Mouse (Mus musculus) adrenal gland (tissue): ENCODE data around the gene Dpp4.

ENCODE experiments used
- intact Hi-C: fragments of 180-260 bp; cut with DNase I; formaldehyde crosslinking; loops from one replicate; pipeline ENCODE4 v1.15.1; 2025

Gene Dpp4

DNA sequence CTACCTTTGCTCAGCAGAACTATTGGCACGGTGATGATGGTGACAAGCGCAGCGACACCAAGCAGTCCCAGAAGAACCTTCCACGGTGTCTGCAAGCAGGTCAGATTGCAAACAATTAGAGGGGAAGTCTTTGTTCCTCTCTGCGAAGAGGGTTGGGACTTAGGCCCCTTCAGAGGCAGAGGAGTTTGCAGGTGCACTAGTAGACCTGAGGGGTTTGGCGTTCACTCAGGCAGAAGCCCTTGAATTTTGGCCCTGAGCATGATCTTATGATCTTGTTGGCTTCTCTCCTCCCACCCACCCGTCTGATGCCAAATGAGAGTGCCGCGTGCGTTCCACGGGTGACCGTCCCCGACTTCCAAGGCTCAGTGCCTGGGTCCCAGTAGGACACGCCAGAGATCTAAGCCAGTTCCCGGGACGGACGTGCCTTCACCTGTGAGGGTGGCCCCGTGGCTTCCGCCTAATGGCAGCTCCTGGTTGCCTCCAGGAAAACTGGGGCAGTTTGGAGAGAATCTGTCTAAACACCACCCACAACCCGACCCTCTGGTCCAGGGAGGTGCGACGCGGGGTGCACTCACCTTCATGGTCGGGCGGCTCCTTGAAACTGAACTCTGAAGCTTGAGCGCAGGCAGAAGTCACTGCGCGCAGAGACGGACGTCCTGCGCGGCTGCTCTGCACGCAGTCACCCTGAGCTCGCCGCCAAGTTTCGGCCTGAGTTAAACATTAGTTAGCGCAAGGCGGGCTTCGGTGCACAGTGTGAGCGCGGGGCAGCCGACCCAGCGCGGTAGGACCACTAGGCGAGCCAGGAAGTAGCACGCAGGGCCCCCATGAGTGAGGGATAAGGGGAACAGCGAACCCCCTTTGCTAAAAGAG, 585 bp downstream of the Dpp4 start:
- intact Hi-C loops: no loop called here

GRCm38 (mm10) chr2:62408701-62409201, 3.3 kb downstream of the Dpp4 start:
- intact Hi-C loops: no loop called here

DNA sequence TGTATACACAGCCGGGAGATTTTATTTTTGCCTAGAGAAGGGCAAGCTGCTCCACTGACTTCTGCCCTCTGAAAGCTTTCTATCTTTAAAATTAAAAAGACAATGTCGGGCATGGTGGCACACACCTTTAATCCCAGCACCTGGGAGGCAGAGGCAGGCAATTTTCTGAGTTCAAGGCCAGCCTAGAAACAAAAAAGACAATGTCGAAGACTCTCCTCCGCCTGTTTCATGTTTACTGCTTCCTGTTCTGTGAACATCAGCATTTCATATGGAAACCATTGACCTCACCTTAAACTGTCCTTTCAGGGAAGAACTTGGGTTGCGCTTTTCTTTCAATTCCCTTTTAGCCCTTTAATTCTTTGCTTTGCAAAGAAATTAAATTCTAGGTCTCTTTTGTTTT, 3.8 kb downstream of the Dpp4 start:
- intact Hi-C loops: no loop called here

DNA sequence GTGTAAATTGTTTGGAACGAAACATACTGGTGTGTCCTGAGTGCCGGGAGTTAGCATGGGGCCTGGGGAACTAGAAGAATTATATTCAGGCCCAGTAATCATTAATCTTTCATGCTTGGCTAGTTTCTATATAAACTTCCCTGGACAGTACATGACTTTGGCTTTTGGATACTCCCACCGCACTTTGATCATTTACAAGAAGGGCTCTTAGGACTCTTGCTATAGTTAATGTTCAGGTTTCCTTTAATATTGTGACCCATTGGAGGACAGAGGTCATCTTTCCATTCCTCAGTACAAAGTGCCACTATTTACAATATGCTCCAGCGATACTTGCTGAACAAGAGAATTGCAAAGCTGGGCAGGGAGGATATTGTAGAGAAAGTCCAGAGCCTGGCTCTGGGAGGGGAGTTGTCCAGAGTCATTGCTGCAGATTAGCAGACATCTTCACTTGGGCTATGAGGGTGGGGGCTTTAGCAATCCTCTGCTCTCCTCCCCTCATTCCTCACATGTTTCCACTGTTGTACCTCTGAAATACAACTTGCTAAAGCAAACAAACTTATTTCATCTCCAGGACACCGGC, 8.4 kb downstream of the Dpp4 start:
- intact Hi-C loops: no loop called here

GRCm38 (mm10) chr2:62401011-62401410, 11.0 kb downstream of the Dpp4 start:
- intact Hi-C loops: no loop called here

- intact Hi-C loops: no loop called here
These were observed 12.2 kb downstream of the Dpp4 start for GRCm38 (mm10) chr2:62399832-62400231.

GRCm38 (mm10) chr2:62399361-62399760, 12.7 kb downstream of the Dpp4 start:
- intact Hi-C loops: no loop called here

- intact Hi-C loops: no loop called here
These were observed 13.7 kb downstream of the Dpp4 start for GRCm38 (mm10) chr2:62398115-62398875.

- intact Hi-C loops: no loop called here
These were observed 14.4 kb downstream of the Dpp4 start for GRCm38 (mm10) chr2:62397661-62398060.

DNA sequence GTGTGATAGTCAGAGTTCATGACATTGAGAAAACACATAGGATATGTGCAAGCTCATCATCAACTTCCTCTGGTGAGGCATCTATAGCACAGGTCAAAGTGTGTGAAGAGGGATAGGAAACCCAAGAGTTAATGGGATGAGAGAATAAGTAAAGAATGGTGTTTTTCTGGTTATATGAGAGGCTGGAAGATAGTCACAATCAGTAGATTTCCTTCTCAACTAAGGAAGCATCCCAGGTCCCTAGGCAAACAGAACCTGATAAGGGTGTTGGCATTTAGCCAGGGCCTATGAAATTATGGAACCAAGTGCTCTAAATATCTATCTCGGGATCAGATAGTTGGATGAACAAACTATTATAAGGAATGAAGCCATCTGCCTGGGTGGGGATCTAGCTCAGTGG, 15.2 kb downstream of the Dpp4 start:
- intact Hi-C loops: no loop called here

- intact Hi-C loops: no loop called here
These were observed 17.2 kb downstream of the Dpp4 start for GRCm38 (mm10) chr2:62394800-62395199.

DNA sequence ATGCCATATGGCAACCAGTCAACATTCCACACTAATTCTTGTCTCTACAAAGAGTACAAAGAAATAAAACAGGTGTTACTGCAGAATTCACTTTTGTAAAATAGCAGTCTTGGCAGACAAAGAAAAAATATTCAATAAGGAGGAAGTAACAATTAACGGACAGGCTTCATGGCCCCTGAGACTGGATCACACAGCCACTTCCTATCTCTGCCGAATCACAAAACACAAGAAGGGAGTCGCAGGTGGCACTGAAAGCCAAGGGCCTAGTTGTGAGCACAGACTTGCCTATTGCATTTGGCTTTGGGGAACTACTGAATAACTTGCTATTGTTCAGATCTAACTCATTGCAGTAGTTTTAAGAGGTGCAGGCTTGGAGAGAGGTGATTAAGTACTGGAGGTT, 19.9 kb downstream of the Dpp4 start:
- intact Hi-C loops: no loop called here

- intact Hi-C loops: no loop called here
These were observed 21.0 kb downstream of the Dpp4 start for GRCm38 (mm10) chr2:62390961-62391461.

DNA sequence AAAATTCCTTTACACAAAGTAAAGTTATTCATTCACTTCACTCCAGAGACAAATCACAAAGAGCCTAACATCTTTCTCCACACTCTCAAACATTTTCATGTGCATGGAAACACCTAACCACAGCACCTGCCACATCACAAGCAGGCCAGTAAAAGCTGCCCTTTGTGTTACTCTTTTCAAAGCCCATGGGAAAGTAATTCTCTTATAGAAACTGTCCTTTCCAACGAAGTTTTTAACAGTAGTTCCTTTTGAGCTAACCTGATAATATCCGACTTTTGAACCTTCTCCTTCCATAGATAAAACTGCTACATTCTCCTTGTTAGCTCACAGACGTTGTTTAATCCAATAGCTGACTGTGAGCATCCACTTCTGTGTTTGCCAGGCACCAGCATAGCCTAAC, 21.7 kb downstream of the Dpp4 start:
- intact Hi-C loops: no loop called here

GRCm38 (mm10) chr2:62388841-62389240, 23.2 kb downstream of the Dpp4 start:
- intact Hi-C loops: no loop called here

DNA sequence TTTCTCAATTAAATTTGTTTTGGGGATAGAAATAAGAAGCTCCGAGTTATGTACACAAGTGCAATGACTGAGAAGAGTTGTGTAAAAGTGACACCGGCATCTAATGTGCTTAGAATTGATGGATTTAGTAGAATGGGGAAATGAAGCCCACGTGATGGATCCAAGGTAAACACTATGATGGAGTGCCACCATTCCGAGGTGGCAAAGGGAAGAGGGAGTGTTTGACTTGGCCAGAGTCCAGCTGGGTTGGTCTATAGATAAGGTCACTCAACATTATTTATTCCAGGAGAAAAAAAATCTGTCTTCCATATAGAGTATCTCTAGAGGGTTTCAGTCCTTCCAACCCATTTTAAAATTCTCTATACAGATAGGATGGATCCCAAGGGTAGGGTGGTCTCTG, 28.8 kb downstream of the Dpp4 start:
- intact Hi-C loops: no loop called here

- intact Hi-C loops: no loop called here
These were observed 29.6 kb downstream of the Dpp4 start for GRCm38 (mm10) chr2:62382440-62382839.

GRCm38 (mm10) chr2:62381756-62382155, 30.3 kb downstream of the Dpp4 start:
- intact Hi-C loops: no loop called here

DNA sequence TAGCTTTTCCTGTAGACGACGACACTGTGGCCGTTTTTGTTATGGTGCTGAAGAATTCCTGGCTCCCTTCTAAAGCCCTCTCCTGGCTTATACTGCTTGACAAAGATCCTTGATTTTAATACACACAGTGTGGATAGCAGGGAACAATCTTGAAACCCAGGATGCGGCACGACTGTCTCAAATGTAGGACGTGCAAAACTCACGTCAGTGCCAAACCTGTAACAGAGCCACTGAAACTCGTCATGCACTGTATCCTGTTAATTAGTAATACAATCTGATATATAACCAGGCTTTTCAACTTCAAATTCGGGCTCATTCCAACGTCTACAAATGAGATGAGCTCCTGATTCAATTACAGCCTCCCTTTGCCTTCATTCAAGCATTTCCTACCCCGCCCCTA, 38.3 kb downstream of the Dpp4 start:
- intact Hi-C loops: no loop called here

DNA sequence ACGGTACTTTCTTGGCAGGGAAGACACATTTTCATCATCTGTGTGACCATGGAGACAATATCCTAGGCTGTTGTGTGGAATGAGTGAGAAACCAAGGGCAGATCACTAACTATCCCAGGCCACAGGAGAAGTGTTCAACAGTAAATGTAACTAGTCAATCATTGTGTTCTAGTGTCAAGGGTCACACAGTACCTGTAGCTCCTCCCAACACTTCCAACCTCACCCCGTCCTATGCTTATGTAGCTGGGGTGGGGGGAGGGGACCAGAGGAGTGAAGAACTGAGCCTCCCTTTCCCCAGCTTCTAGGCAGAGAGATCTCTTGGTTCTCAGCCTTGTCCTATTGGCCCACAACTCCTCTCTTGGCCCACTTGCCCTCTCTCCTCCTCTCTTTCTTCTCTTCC, 42.0 kb downstream of the Dpp4 start:
- intact Hi-C loops: no loop called here

- intact Hi-C loops: no loop called here
These were observed 43.5 kb downstream of the Dpp4 start for GRCm38 (mm10) chr2:62368349-62369053.
